Mouse (Mus musculus) frontal cortex, postnatal 36 days (tissue): ENCODE results near the gene Antxr2.

Experiments
- DNase-seq, 2 experiments: peaks; one replicate each; pipeline ENCODE4 v3.0.0; 2022; ENCODE audit warnings: low spot score in 2 of 2

Antxr2 gene

DNA sequence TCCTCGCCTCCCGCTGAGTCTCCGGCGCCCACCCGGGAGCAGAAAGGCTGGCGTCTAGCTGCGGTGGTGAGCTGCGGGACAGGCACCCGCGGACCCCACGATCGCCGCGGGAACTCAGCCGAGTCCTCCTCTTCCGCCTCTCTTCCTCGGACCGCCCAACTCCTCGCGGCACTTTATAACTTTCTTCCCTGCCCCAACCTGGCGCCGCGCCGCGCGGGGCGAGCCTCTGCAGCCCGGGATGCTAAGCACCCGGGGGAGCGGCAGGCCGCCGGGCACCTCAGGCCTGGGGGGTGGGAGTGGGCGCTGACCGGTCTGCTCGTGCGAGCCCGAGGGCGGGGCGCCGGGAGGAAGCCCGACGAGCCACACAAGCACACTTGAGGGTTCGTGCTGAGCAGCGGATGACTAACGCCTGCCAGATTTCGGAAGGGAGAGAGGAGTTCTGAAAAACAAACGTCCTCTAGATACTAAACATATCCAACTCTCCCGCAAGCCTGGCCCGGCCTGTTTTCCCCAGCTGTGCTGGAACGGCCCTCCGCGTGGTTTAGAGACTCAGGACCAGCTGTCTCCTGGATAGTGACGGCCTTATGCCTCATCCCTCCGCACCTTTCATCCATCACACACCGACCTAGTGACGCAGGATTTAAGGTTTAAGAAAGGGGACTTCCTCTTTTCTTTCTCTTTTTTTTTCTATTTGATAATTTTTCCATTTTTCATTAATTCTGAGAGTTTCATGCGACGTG is at the start of gene Antxr2:
Antxr2 (minus strand) TSS at position 142 of the 740 bp plus-strand sequence.
- peak; percentile 37 to 43 for DNase-seq

DNA sequence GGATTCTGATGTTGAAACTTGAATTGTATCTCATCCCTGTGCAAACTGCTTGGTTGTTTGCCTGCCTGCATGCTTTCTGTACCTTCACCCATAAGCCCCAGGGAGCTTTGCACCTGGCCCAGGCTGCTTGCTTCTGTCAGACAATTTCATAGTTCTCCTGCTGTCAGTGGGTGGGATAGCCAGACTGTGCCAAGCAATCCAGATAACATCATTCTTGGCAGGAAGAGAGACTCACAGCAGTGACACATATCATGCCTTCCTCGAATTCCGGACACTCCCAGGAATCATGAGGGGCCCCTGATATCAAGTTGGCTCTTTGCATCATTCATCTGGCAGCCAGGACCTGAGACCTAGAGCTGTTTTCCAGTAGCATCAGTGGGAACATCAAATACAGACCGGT is 45.8 kb upstream of the Antxr2 start:
- DNase-seq = no peak

DNA sequence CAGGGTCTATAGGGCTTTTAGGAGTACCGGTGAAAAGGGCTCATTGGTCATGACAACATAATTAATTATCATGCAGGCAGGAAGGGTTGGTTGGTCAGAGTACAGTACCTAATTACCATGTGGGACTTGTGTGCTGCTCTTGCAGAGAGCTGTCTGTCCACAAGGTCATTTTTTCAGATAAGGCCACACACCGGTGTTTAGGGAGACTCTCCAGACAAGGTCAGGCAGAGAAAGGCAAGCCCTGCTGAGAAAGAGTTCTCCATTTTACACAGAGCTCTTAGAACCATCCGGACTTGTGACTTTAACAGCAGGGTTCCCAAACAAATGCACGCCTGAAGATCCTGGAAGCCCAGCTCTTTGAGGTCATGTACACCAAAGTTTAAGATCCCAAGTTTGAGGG is 38.3 kb upstream of the Antxr2 start:
- no peak for DNase-seq

DNA sequence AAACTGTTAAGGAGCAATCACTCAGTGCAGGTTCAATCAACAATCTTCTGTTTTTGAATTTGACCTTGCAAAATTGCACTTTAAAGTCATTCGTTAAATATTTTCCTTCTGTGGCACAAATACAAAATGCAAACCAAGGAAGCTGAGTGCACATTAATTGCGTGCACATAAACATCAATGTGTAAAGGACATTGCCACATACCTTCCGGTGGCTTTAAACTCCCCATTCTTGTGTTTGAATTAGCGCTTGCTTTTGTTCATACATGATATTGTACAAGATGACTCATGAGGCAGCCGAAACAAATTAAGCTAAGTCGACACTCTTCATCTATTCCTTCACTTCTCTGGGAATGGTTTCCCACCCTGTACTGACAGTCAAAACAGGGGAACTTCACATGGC is 24.4 kb upstream of the Antxr2 start:
- DNase-seq = no peak

DNA sequence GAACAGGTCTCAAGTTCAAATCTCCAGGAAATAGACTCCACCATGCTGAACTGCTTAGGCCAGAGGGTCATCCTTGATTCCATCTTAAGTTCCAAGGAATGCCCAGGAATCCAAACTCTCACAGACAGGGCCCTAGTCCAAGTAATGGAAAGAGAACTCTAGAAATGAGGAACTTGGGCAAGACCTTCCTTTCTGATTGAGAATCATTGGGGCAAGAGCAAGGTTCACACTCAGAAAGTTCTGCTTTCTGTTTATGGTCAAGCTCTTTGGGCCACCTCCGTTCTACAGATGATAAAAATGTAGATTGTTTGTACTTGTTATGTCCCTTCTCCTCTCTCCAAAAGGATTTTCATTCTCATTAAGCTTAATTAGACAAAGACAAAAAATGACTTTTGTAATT is 24.0 kb upstream of the Antxr2 start:
- no peak for DNase-seq

DNA sequence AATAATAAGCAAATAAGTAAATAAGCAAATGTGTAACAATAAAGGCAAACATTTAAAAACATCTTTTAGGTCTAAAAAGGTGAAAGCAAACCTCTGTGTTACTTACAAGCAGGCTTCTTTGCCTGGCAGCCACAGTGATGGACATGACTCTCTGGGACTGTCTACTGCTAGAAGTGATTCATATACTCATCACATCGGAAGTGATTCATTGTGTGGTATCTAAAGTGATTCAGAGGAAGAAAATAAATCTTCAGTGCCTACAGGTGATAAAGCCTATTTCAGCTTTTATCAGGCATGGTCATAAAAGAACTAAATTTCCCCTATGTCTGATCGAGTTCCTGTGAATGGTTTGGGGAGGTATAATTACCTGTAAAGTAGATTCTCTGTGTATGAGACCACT is 4.1 kb upstream of the Antxr2 start:
- no peak for DNase-seq

DNA sequence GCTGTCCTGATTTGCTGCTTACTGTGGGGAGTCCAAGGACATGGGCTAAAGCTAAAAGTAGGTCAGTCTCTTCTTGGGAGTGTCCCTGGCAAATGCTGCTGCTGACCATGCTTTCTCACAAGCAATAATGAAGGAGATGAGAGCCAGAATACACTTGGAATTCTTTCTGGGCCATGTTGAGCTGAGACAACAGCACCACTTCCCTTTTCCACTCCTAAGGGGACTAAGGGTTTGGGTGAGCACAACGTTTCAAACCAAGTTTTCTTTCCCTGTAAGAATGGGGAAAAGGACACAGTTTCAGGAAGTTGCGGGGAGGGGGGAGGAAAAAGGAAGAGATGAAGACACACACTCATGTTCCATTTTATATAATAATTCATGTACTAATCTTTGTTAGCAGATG is 3.4 kb upstream of the Antxr2 start:
- DNase-seq = no peak

DNA sequence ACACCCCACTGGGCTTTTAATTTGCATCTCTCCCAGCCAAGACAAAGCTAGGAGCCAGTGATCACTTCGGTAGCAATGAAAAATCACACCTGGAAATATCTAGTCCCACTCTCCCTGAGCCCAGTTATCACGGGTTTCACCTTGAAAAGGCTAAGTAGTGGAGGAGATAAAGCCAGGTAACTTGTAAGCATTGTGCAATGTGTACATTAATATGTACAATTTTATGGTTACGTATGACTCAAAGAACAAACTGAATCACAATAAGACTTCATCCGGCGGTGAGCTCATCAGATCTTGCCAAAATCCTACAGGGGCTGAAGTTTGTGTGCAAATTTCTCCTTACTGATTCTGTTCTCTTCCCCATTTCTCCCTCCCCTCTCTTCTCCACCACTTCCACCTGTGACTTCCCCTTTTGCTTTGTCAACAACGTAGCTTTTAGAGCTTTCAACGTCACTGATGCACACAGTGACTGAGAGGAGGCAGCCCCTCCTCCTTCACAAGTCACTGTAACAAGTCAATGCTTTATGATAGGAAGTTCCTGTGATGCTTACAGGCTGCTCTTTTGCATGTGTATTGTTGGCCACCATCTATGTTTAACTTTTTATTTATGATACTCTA is 2.1 kb upstream of the Antxr2 start:
- DNase-seq = no peak

DNA sequence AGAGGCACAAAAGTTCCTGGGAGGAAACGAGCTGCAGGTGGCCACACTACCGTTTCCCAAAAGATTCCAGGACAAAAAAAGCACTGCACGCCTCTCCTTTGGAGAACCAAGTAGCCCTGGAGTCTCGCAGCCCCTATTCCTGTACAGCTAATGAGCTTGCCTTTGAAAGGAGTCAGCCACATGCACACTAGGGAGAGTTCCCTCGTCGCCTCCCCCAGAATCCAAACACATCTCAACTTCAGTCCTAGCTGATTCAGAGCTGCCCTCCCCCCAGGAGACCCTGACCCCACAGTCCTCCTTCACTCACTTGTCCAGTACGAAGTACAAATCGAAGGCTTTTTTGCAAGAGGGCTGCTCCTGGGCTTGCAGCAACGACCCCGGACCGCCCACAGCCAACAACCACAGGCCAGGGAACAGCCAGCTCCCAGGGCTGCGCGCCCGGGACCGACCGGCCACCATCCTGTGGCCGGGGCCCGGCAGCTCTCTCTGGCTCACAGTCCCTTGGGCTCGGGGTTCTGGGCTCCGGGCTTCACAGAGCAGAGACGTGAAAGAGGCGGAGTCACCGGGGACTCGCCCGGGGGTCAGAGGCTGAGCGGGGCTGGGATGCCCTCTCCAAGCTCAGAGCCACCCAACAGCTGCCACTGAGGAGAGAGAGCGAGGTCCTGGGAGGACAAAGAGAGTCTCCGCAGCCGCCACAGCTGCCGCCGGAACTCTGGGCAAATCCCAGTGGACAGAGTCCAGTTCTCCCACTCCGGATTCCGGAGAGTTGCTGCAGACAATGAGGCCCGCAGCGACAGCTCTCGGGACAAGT is 547 bp downstream of the Antxr2 start:
- no peak for DNase-seq

DNA sequence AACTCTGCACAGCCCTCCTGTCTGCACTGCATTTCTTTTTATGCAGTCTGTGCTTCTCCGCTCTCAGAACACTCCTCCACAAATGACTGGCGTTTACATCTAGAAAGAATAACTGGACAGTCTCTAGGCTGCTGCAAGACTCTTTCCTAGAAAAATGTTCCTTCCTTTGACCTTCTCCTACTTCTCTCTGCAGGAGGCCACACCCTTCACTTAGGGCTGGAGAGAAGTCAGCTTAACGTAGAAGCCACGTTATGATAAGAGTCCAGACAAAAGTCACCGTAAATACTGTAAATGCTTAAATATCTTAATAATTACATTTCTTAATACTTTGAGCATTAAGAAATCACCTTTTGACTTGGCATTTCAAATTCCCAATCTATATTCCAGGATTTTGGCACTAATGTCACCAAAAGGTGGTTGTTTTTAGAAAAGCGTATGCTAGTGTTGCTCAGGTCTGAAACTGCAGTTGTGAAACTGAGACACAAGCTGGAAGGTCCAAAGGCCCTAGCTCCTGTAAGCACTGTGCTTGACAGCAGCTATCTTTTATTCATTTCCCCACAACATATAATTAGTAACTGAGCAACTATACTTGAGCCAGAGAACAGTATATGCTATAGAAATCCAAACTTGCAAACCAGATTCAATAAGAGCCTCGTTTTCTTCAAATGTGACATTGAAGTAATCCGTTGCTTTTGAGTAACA is 3.0 kb downstream of the Antxr2 start:
- DNase-seq = no peak

DNA sequence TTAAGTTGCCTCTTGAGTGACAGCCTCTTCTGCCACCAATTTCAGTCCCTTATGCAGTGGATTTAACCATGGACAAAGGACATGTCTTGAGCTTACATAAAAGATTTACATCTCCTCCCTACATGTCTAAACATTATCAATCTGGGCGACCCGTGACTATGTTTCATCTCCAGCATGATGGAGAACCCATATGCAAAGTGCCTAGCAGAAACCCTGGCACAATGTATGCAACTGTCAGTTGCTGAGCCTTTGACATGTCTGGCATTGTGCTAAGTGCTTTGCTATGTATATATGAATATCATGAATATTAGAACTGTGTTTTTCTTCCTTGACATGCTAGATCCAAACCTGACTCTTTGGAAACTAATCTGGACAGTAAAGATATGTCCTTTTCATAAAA is 4.9 kb downstream of the Antxr2 start:
- no peak for DNase-seq

DNA sequence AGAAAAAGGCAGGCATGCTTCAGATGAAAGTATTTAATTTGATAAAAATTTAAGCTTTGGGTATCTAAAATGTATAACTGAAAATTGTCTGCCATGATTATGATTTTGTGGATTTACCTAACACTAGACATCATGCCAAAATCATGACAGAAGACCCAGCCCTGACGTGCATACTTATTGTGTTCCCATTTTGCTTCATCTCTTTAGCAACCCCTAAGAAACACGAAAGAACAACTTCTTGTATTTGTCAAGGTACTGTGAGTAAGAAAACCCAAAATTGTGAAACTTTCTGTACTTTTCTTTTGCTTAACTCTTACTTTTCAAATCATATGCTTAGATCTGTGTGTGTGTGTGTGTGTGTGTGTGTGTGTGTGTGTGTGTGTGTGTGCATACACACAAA is 6.3 kb downstream of the Antxr2 start:
- DNase-seq = no peak

DNA sequence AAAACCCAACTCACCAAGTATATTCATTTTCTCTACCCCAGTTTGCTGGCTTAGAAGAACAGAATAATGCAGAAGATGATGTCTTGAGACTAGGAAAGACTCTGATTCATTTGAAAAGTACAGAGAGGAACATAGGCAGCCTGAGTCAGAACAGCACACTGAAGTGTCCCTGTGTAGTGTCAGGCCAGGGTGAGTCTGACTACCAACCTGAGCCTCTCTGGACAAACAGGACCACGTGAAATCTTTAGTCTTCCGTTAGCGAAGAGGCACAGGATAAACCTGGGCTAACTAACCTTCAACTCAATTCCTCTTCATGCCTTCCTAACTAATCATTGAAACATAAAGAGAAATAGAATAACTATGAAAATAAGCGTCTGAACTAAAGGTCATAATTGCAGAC is 9.3 kb downstream of the Antxr2 start:
- no peak for DNase-seq

DNA sequence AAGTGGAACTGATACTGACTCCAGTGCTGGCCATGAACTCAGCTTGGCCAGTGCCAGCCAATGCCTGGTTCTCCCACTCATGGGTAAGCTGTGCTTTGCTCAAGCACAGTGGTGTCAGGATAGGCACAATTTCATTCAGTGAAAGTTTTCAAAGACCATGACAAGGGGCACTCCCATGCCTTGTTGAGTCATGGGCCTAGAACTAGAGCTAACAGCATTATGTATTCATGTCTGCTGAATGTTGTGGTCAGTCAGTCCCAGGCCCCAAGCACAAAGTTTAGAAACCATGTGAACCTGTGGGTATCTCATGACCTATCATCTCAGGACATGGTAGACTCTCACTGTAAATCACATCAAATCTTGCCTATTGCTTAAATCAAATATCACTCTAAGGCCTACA is 10.2 kb downstream of the Antxr2 start:
- DNase-seq = no peak

DNA sequence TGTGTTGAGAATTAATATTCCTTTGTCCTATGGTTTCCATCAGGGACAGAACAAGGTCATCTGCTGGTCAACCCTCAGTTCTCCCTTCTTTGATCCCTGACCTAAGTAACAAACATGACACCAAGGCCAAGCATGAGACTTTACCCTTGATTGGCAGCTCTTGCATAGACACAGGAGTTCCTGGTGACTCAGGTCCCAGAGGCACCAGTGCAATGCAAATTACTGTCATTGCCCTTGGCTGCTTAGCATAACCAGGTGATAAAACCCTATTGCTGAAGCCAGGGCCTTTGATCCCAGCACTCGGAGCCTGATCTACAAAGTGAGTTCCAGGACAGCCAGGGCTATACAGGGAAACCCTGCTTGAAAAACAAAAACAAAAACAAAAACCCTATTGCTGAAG is 11.4 kb downstream of the Antxr2 start:
- no peak for DNase-seq

DNA sequence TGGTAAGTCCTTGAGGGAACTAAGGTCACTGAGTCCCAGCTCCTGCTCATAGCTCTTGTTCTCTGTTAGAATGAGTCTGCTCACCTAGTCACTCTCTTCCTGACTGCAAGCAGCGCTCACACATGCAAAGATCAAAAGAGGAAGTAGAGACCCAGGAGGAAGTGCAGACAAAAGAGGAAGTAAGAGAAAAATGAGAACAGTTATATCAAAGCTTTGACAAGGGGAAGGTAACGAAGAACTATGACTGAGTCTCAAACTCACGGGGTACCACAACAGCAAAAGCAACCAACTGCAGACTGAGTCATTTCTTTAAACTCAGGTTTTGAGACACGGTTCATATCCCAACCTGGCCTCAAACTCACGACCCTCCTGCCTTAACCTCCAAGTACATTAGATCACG is 12.7 kb downstream of the Antxr2 start:
- no peak for DNase-seq

DNA sequence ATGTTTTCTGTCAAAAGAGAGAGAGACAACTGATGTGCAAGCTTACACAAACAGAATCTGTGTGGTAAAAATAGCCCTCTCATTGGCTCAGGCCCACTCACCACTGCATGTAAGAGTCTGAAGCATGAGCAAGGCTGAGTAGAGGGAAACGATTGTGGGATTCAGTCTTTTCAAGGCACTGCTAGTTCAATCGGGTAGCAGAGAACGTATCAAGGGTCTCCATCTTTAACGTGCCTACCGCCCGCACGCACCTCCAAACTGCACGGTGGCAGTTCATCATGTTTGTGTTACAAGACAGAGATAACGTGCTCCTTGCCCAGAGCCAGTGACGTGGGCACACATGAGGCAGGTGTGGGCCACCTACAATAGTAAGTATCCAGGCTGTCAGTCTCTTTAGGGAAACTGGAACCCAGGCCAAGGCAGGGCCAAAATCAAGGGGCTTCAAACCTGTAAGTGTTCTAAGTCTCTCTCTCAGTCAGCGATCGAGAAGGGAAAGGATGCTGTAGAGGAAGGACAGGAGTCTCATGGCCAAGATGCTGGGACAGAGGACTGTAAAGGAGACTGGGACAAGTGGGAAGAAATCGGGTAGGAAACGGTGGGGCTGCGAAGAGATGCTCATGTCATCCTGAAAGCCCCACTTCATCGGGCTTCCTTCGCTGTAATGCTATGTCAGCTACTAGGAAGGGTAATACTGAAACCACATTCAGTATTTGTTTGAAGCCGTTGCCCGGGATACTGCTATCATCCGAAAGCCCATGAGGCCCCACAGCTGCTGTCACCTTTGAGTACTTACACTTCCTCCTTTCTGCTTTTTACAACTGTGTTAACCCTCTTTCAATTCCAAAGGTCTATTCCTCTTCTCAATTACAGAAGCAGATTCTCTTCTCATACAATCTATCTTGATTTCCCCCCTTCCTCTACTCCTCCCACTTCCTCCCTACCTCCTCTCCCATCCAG is 14.3 kb downstream of the Antxr2 start:
- DNase-seq = no peak

DNA sequence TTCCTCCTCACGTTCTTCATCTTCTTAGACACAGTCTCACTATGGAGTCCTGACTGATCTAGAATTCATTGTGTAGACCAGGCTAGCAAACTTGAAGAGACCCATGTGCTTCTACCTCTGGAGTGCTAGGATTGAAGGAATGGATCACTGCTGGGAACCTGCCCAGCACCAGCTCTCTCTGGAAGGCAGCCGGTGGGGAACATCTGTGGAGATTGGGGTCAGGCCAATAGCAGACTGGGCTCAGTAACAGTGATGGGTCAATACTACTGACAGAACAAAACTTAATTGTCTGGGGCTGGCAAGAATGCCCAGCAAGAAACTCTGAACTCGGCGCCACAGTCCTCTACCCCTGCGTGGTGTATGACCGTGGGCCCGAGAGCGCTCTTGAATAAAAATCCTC is 25.1 kb downstream of the Antxr2 start:
- DNase-seq = no peak

DNA sequence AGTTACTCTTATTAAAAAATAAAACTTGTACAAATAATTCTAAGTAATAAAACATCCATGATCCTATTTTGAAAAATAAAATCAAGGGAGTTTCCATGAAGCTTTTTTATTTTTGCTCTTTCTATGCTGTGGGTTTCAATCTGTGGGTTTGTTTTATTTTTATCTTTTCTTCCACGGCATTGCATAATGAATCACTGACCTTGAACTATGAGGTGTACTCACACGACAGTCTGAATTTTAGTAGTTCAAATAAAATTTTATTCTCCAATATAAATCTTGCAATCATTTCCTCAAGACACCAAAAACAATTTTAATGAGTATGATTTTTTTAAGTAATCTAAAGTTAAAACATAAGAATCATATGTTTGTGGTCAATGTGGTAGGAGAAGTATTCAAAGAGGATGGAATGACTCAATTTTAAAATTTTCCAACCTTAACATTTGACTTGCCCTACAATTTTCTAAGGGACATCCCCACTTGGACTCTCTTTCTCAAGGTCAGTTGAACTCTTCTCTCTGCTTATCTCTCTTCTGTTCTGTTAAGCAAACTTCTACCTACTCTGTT is 31.5 kb downstream of the Antxr2 start:
- DNase-seq = no peak

DNA sequence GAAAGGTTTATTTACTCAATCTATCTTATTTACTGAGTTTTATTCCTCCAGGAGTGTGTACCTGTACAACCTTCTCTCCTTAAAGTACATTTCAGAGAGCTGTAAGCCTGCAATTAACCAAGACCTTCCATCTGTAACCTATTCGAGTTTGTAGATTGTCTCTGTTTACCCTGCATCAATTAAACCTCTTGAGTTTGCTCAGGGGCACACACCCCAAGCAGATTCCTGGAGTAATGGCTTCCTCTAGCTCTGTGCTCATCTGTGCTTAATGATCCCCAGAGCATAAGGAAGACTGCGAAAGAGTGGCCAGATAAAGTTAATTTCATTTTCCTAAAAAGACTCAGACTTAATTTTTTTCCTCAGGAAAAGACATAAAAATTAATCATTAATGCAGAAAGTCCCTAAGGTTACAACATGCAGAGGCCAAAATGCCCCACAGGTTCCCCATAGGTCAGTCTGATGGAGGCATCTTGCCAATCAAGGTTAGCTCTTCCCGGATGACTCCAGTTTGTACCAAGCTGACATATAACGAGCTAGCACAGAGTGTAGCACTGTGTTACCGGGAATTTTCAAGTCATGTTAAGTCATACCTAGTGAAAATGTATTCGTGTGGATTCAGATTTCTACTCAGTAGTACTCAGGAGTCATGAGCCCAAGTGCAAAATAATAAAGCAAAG is 34.2 kb downstream of the Antxr2 start:
- DNase-seq = no peak
